Mouse (Mus musculus) heart, postnatal 0 days (tissue): Measurements from ENCODE around the gene Atxn7l1.

Source experiments
- CTCF ChIP-seq: IDR thresholded peaks from 2 replicates; pipeline ENCODE4 v1.5.1; 2016; ENCODE audit warnings: antibody characterized with exemption, control low read depth, low read depth
- EP300 ChIP-seq: IDR thresholded peaks from 2 replicates; pipeline ENCODE4 v1.6.1; 2016; ENCODE audit warnings: antibody characterized with exemption, low read depth

DNA sequence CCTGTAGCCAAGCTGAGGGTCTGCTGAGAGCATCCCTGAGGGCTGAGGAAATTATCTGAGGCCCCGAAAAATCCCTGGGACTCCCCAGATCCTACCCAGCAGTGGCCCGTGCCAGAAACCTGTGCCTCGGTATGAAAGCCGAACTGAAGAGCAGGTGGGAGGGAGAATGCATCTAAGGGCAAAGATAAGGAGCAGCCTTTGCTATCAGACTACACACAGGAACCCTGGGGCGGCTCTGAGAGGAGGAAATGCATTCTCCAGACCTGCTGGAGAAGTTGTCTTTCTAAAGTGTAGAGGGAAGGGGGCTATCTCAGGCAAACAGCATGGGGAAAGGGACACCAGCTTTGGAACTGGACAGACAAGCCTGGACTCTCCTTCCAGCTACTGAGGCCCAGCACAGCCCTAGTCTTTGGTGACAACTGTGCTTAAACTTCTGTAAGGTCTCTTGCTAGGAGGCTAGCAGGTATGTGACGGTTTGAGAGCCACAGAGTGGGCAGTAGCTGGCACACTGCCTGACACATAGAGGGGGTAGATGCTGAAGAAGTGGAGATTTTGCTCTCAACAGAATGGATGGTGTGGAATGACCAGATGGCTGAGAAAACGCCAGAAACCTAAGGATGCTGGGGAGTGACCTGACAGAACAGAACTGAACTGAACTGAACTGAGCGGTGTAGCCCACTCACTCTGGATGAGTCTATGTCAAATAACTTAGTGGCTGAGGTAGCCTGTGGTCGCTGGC is 170.5 kb downstream of the Atxn7l1 start:
- TF ChIP-seq CTCF (no peak), EP300 (no peak)
